Mouse (Mus musculus): ENCODE measurements around the gene Uba1. TPM values are rescaled to one million over a fixed set of nuclear protein-coding genes. Genes with fewer than 3 reads are reported as not detected.
A peak's percentile ranks its signal among the peaks of the same experiment; 100 is the strongest.

The Uba1 gene
- polyA plus RNA-seq, 1 experiment from 2014 or later, result 385 TPM

GRCm38 (mm10) chrX:20658891-20659406 lies 823 bp downstream of the Uba1 start:
- Histone ChIP-seq H3K4me3 (ENCODE audit: low read depth, low read length) (peak overlapping the region; percentile 48), H3K4me2 (ENCODE audit: low read length) (peak overlapping the region; percentile 83), H3K9me3 (replicated peaks; ENCODE audit: control insufficient read depth, low read length, poor library complexity, severe bottlenecking) (no peaks in the 10 kb centered on the region), H3K36me3 (ENCODE audit: control insufficient read depth, insufficient read depth, low read length) (no peaks in the 10 kb centered on the region), H3K9ac (ENCODE audit: low read depth, low read length) (peak overlapping the region; percentile 45; the same call in 1 of the 2 replicates), H3K4me1 (ENCODE audit: control insufficient read depth, insufficient read depth, low read length) (peaks cover 4% of the 10 kb centered on the region; the same call in 1 of the 2 replicates), H3K27ac (ENCODE audit: low read length) (no peak overlapping the region), H3K27me3 (ENCODE audit: control insufficient read depth, insufficient read depth, low read depth, low read length) (no peaks in the 10 kb centered on the region)
- 20% methylated on average over 24 of the region's 24 CpGs for WGBS
- no peak for ATAC-seq

GRCm38 (mm10) chrX:20662317-20662715 lies 4.2 kb downstream of the Uba1 start:
- peak; percentile 70 for ATAC-seq
- Histone ChIP-seq H3K9me3 (replicated peaks; ENCODE audit: control insufficient read depth, low read length, poor library complexity, severe bottlenecking) (no peaks in the 10 kb centered on the region), H3K27ac (ENCODE audit: low read length) (peak overlapping the region; percentile 84), H3K27me3 (ENCODE audit: control insufficient read depth, insufficient read depth, low read depth, low read length) (no peaks in the 10 kb centered on the region), H3K9ac (ENCODE audit: low read depth, low read length) (peak overlapping the region; percentile 30; the same call in 1 of the 2 replicates), H3K4me1 (ENCODE audit: control insufficient read depth, insufficient read depth, low read length) (peaks cover 28% of the 10 kb centered on the region), H3K4me3 (ENCODE audit: low read depth, low read length) (no peak overlapping the region; the same call in 1 of the 2 replicates), H3K36me3 (ENCODE audit: control insufficient read depth, insufficient read depth, low read length) (no peaks in the 10 kb centered on the region), H3K4me2 (ENCODE audit: low read length) (peak overlapping the region; percentile 36; the same call in 1 of the 2 replicates)
- WGBS, result 18% methylated on average over 5 of the region's 5 CpGs

DNA sequence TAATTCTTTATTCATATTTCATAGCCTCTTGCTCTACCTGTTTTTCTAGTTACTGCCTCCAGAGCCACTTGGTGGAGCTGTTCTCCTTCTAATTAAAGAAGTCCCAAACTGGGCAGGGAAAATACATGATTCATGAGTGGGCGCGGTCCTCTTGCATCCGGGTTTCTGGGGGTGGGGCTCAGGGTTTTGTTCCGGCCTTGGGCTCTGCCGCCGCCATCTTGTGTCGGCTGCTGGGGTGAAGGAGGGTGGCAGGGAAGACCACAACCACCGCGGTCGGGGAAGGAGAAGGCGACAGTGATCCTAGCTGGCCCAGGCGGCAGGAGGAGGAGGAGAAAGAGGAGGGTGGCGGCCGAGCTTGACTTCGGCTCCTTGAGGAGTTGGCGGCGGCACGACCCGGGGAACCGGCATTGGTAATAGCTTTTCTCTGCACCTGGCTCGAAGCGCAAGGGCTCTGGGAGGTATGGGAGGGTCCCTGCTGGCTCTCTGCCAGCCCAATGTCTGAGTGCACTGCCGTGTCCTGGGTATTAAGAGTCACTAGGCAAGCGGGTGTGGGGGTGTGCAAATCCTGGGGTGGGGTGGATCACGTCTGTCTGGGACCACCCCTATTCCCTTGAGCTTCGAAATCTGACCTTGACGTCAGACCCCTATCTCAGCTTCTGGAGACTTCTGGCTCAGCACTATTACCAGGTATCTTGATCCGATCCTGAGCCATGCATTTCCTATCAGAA lies 4.8 kb downstream of the Uba1 start:
- ATAC-seq, result peak; percentile 91
- 25% methylated on average over 27 of the region's 28 CpGs for WGBS
- H3K9me3 ChIP-seq (replicated peaks; ENCODE audit: control insufficient read depth, low read length, poor library complexity, severe bottlenecking), result no peaks in the 10 kb centered on the region

GRCm38 (mm10) chrX:20663444-20663790 lies 5.3 kb downstream of the Uba1 start:
- Histone ChIP-seq H3K4me2 (ENCODE audit: low read length) (peak overlapping the region; percentile 61), H3K9me3 (replicated peaks; ENCODE audit: control insufficient read depth, low read length, poor library complexity, severe bottlenecking) (no peaks in the 10 kb centered on the region), H3K9ac (ENCODE audit: low read depth, low read length) (peak overlapping the region; percentile 86), H3K4me1 (ENCODE audit: control insufficient read depth, insufficient read depth, low read length) (peaks cover 28% of the 10 kb centered on the region), H3K27me3 (ENCODE audit: control insufficient read depth, insufficient read depth, low read depth, low read length) (no peaks in the 10 kb centered on the region), H3K36me3 (ENCODE audit: control insufficient read depth, insufficient read depth, low read length) (no peaks in the 10 kb centered on the region), H3K4me3 (ENCODE audit: low read depth, low read length) (peak overlapping the region; percentile 62), H3K27ac (ENCODE audit: low read length) (peak overlapping the region; percentile 90)
- ATAC-seq, result no peak
- 24% methylated on average over 9 of the region's 9 CpGs for WGBS

More for the DNA sequence above, 4.8 kb downstream of the Uba1 start:
- Histone ChIP-seq H3K4me3 (ENCODE audit: low read depth, low read length) (peak overlapping the region; percentile 62), H3K9ac (ENCODE audit: low read depth, low read length) (peak overlapping the region; percentile 86), H3K4me2 (ENCODE audit: low read length) (peak overlapping the region; percentile 61), H3K36me3 (ENCODE audit: control insufficient read depth, insufficient read depth, low read length) (no peaks in the 10 kb centered on the region), H3K4me1 (ENCODE audit: control insufficient read depth, insufficient read depth, low read length) (peaks cover 28% of the 10 kb centered on the region), H3K27me3 (ENCODE audit: control insufficient read depth, insufficient read depth, low read depth, low read length) (no peaks in the 10 kb centered on the region), H3K27ac (ENCODE audit: low read length) (peak overlapping the region; percentile 90)

- 18% methylated on average over 16 of the region's 16 CpGs for WGBS
- Histone ChIP-seq H3K27ac (ENCODE audit: low read length) (peak within 1 kb of the TSS; percentile 93), H3K9ac (ENCODE audit: low read depth, low read length) (peak within 1 kb of the TSS; percentile 85)
Observed at GRCm38 (mm10) chrX:20687519-20688067, 29.5 kb downstream of the Uba1 start, which contains the start of gene Cdk16. Gene Cdk16, plus strand, starts transcription at chrX:20687954.

GRCm38 (mm10) chrX:20688068-20688547 lies 30.0 kb downstream of the Uba1 start:
- H3K4me3 ChIP-seq (ENCODE audit: low read depth, low read length), result peak overlapping the region; percentile 63
- 26% methylated on average over 31 of the region's 33 CpGs for WGBS
- peaks cover 13% of the 10 kb centered on the region for H3K4me1 ChIP-seq (ENCODE audit: control insufficient read depth, insufficient read depth, low read length)
- peak overlapping the region; percentile 69 for H3K4me2 ChIP-seq (ENCODE audit: low read length)
- ATAC-seq, result peak; percentile 93
- peak overlapping the region; percentile 93 for H3K27ac ChIP-seq (ENCODE audit: low read length)
- H3K9ac ChIP-seq (ENCODE audit: low read depth, low read length), result peak overlapping the region; percentile 85
- H3K9me3 ChIP-seq (replicated peaks; ENCODE audit: control insufficient read depth, low read length, poor library complexity, severe bottlenecking), result no peaks in the 10 kb centered on the region
- H3K27me3 ChIP-seq (ENCODE audit: control insufficient read depth, insufficient read depth, low read depth, low read length), result no peaks in the 10 kb centered on the region
- H3K36me3 ChIP-seq (ENCODE audit: control insufficient read depth, insufficient read depth, low read length), result no peaks in the 10 kb centered on the region

More at GRCm38 (mm10) chrX:20687519-20688067, 29.5 kb downstream of the Uba1 start, which contains the start of gene Cdk16:
- Histone ChIP-seq H3K27me3 (ENCODE audit: control insufficient read depth, insufficient read depth, low read depth, low read length) (no peaks in the 10 kb centered on the region), H3K36me3 (ENCODE audit: control insufficient read depth, insufficient read depth, low read length) (no peaks in the 10 kb centered on the region), H3K4me3 (ENCODE audit: low read depth, low read length) (peak within 1 kb of the TSS; percentile 63), H3K4me1 (ENCODE audit: control insufficient read depth, insufficient read depth, low read length) (peaks cover 13% of the 10 kb centered on the region), H3K9me3 (replicated peaks; ENCODE audit: control insufficient read depth, low read length, poor library complexity, severe bottlenecking) (no peaks in the 10 kb centered on the region), H3K4me2 (ENCODE audit: low read length) (peak within 1 kb of the TSS; percentile 69)
- ATAC-seq, result peak; percentile 95

- Histone ChIP-seq H3K4me2 (ENCODE audit: low read length) (peak overlapping the region; percentile 69), H3K9ac (ENCODE audit: low read depth, low read length) (peak overlapping the region; percentile 85), H3K4me3 (ENCODE audit: low read depth, low read length) (peak overlapping the region; percentile 63), H3K27me3 (ENCODE audit: control insufficient read depth, insufficient read depth, low read depth, low read length) (no peaks in the 10 kb centered on the region), H3K9me3 (replicated peaks; ENCODE audit: control insufficient read depth, low read length, poor library complexity, severe bottlenecking) (no peaks in the 10 kb centered on the region), H3K4me1 (ENCODE audit: control insufficient read depth, insufficient read depth, low read length) (peaks cover 13% of the 10 kb centered on the region), H3K27ac (ENCODE audit: low read length) (peak overlapping the region; percentile 93), H3K36me3 (ENCODE audit: control insufficient read depth, insufficient read depth, low read length) (0 out of 2 replicates have a peak, but pooled peaks cover 1% of the 10 kb centered on the region)
- WGBS, result 9% methylated on average over 5 of the region's 35 CpGs
- ATAC-seq, result peak; percentile 54
Observed at GRCm38 (mm10) chrX:20688615-20689014, 30.5 kb downstream of the Uba1 start.

DNA sequence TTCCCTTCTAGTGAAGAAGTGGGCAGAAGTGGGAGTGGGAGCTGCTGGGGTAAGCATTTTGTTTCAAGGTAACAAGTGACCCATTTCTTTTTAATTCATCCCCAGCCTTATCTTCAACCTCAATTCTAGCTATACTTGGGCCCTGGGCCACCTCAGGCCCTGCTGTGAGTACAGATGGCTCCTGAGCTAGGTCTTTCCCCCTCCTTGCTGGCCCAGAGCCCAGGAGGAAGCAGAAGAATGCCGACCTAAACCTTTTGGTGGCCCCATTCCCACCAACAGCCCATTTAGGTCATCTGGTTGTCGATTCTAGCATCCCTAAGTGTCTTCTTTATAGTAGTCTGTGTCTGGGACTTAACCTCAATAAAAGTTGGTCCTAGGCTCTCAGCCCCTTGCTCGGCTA lies 33.4 kb downstream of the Uba1 start:
- Histone ChIP-seq H3K27ac (ENCODE audit: low read length) (no peak overlapping the region), H3K9me3 (replicated peaks; ENCODE audit: control insufficient read depth, low read length, poor library complexity, severe bottlenecking) (no peaks in the 10 kb centered on the region), H3K4me3 (ENCODE audit: low read depth, low read length) (no peak overlapping the region), H3K4me2 (ENCODE audit: low read length) (no peak overlapping the region), H3K36me3 (ENCODE audit: control insufficient read depth, insufficient read depth, low read length) (peaks cover 9% of the 10 kb centered on the region; the same call in 1 of the 2 replicates), H3K27me3 (ENCODE audit: control insufficient read depth, insufficient read depth, low read depth, low read length) (no peaks in the 10 kb centered on the region), H3K9ac (ENCODE audit: low read depth, low read length) (no peak overlapping the region), H3K4me1 (ENCODE audit: control insufficient read depth, insufficient read depth, low read length) (peaks cover 13% of the 10 kb centered on the region)
- no peak for ATAC-seq
- WGBS, result 88% methylated on average over 3 of the region's 3 CpGs

Measured in midbrain, embryonic 16.5 days (tissue).